Mouse (Mus musculus) kidney, embryonic 16.5 days (tissue): ENCODE measurements around the gene Pcdh9. TPM values are rescaled to one million over a fixed set of nuclear protein-coding genes. Genes with fewer than 3 reads are reported as not detected.

Experiments
- ATAC-seq: fragments of 200-750 bp; cut with Nextera tagmentation; 2 replicates; pipeline ENCODE4 v1.8.0; 2017; ENCODE audit warnings: moderate TSS enrichment; ENCODE audit not compliant: low FRiP score, low TSS enrichment
- H3K27ac ChIP-seq: fragments of 300-500 bp; sonication (generic); 2 replicates; pipeline ENCODE4 v1.5.1; 2014; ENCODE audit warnings: low read length
- H3K27me3 ChIP-seq: fragments of 300-500 bp; sonication (generic); 2 replicates; pipeline ENCODE4 v1.6.1; 2014; ENCODE audit warnings: low read length, control low read depth, mixed read lengths; ENCODE audit not compliant: insufficient read depth
- H3K36me3 ChIP-seq: fragments of 300-500 bp; sonication (generic); 2 replicates; pipeline ENCODE4 v1.6.1; 2014; ENCODE audit warnings: low read length, control low read depth, mixed read lengths; ENCODE audit not compliant: insufficient read depth
- H3K4me1 ChIP-seq: fragments of 300-500 bp; sonication (generic); 2 replicates; pipeline ENCODE4 v1.6.1; 2014; ENCODE audit warnings: low read length, control low read depth, mixed read lengths; ENCODE audit not compliant: insufficient read depth
- H3K4me2 ChIP-seq: fragments of 300-500 bp; sonication (generic); replicated peaks from 2 replicates; pipeline ENCODE4 v1.6.1; 2014; ENCODE audit warnings: low read depth, low read length
- H3K4me3 ChIP-seq: fragments of 300-500 bp; sonication (generic); 2 replicates; pipeline ENCODE4 v1.5.1; 2014; ENCODE audit warnings: mild to moderate bottlenecking, low read length
- H3K9ac ChIP-seq: fragments of 300-500 bp; sonication (generic); replicated peaks from 2 replicates; pipeline ENCODE4 v1.6.1; 2014; ENCODE audit warnings: low read length
- H3K9me3 ChIP-seq: fragments of 300-500 bp; sonication (generic); 2 replicates; pipeline ENCODE4 v1.6.1; 2016; ENCODE audit warnings: low read length, control low read depth
- WGBS: fragments of 180-500 bp; shearing (Covaris S2); extraction: QIAGEN DNeasy Blood & Tissue Kit; methylation state at CpG from one replicate; pipeline ENCODE4 v1.1.7; 2014; 5-methylcytosine and 5-hydroxymethylcytosine counted together
- polyA plus RNA-seq: library from polyadenylated mRNA; unstranded; fragments of >200 nt; fragmentation: Nextera tagmentation; extraction: Ambion mirVana; gene quantifications from 2 replicates; pipeline ENCODE4 v1.2.1, GENCODE M21; 2015

Gene Pcdh9
- polyA plus RNA-seq, 1 experiment from 2014 or later, result 17.1 TPM

DNA sequence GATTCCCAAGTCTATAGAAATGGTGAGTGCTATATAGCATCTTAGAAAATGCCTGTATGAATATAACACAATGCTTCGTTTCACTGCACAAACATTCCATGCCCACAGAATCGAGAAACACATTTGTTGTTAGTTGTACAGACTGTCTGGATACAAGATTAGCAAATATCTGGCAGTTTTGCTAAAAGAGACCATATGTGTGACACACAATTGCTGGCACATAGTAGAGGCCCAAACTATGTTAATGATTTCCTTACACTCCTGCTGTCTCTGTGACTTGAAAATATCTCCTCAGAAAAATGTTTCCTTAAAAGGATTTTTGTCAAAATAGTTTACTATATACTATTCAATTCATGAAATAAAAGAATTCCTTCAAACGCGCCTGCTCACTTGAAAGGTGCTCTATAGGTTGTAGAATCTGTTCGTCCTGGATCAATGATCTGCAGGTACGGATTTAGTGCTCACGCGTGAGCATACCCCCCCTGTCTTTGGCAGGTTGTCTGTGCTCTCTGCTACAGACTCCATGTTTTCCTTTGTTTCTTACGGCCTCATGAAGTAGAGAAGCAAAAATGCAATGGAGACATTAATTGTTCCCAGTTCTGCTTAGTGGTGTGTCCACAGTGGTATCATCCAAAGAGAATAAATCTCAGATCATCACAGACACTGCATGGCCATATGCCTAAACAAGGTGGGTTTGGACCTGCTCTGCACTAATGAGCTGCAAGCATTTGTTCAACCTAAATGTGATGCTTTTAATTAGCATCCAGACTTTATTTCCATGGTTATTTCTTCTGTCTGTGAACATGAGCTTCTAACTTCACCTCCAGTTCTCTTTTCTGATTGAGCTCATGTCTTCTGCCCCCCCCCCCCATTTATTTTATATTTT is 707.6 kb downstream of the Pcdh9 start:
- Histone ChIP-seq H3K36me3 (no peaks in the 10 kb centered on the region), H3K4me2 (no peak overlapping the region), H3K4me3 (no peak overlapping the region), H3K4me1 (no peaks in the 10 kb centered on the region), H3K27me3 (no peaks in the 10 kb centered on the region), H3K9ac (no peak overlapping the region), H3K27ac (no peak overlapping the region), H3K9me3 (no peaks in the 10 kb centered on the region)
- 91% methylated on average over 9 of the region's 9 CpGs for WGBS
- no peak for ATAC-seq

DNA sequence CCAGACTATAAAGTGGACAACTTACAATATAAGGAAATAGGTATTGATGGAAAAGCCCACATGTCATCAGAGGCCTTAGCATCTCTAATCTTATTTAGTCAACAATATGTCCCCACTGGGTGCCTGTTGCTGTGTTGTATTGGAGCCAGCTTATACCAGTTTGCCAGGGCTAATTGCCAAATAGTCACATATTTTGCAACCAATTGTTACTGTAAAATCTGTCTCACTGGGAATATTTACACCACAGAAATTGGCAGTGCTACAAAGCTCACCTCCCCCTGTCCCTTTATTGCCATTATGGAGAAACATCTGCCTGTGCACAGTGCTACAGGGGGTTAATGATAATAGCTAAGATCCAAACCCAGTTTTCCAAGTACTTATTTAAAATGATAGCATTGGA is 721.3 kb downstream of the Pcdh9 start:
- H3K4me2 ChIP-seq, result no peak overlapping the region

DNA sequence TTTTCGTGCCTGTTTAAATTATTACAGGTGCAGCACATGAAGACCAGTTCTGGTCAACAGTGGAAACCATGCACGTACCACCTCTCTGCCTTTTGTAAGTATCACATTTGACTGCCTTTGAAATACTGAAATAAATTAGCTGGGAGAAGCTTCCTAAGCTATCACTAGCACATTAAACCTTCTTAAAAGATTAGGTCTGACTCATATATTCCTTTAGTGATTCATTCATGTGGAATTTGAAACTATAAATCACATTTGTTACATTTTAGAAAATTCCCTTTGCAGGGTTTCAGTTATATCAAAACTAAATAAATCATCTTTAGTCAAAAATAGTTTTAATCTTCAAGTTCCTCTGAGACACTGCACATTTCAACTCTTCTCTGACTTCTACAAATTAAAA is 722.1 kb downstream of the Pcdh9 start:
- Histone ChIP-seq H3K4me2 (no peak overlapping the region), H3K9ac (no peak overlapping the region), H3K27ac (no peak overlapping the region), H3K9me3 (no peaks in the 10 kb centered on the region), H3K27me3 (no peaks in the 10 kb centered on the region), H3K4me1 (no peaks in the 10 kb centered on the region), H3K4me3 (no peak overlapping the region), H3K36me3 (no peaks in the 10 kb centered on the region)
- no peak for ATAC-seq
- 54% methylated on average over 2 of the region's 2 CpGs for WGBS

More for the DNA sequence above, 721.3 kb downstream of the Pcdh9 start:
- no peak overlapping the region for H3K9ac ChIP-seq
- H3K9me3 ChIP-seq, result no peaks in the 10 kb centered on the region
- ATAC-seq, result no peak
- H3K27ac ChIP-seq, result no peak overlapping the region
- H3K36me3 ChIP-seq, result no peaks in the 10 kb centered on the region
- no peaks in the 10 kb centered on the region for H3K4me1 ChIP-seq
- no peak overlapping the region for H3K4me3 ChIP-seq
- no peaks in the 10 kb centered on the region for H3K27me3 ChIP-seq

DNA sequence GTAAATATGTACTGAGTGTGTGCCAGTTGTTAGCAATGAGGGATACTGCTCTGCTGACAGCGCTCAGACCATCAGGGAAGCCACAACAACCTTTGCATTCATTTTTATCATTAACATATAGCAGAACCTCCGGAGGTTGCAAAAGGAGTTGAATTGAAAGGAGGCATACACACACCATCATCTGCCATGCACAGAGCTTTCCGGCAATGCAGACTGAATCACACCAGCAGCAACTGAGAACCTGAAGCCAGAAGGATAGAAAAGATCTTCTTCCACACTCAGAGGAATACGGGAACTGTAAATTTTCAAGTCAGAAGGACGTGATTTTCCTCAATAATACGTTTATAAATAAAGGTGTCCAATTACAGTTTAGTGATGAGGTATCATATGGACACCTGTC is 747.1 kb downstream of the Pcdh9 start:
- Histone ChIP-seq H3K4me2 (no peak overlapping the region), H3K36me3 (no peaks in the 10 kb centered on the region), H3K9me3 (no peaks in the 10 kb centered on the region), H3K4me3 (no peak overlapping the region), H3K27ac (no peak overlapping the region), H3K27me3 (no peaks in the 10 kb centered on the region), H3K4me1 (no peaks in the 10 kb centered on the region), H3K9ac (no peak overlapping the region)
- WGBS, result 85% methylated on average over 6 of the region's 6 CpGs
- no peak for ATAC-seq

DNA sequence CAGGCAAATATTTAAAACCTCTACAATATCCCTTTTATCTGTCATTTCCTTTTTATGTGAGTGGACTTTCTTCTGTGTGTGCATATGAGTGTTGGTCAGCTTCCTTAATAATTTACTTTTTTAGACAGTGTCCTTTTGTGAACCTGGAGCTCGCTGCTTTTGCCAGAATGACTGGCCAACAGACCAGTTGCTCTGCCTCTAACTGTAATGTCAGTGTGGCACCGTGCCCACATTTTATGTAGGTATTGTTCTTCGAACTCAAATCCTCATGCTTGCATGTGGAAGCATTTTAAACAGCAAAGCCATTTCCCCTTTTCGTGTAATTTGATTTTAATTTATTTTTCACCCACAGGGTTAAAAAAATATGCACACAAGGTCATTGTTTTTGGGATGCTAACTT is 748.4 kb downstream of the Pcdh9 start:
- Histone ChIP-seq H3K27ac (no peak overlapping the region), H3K27me3 (no peaks in the 10 kb centered on the region), H3K4me1 (no peaks in the 10 kb centered on the region), H3K9ac (no peak overlapping the region), H3K9me3 (no peaks in the 10 kb centered on the region), H3K36me3 (no peaks in the 10 kb centered on the region), H3K4me3 (no peak overlapping the region), H3K4me2 (no peak overlapping the region)
- 68% methylated on average over 4 of the region's 4 CpGs for WGBS
- ATAC-seq, result no peak

DNA sequence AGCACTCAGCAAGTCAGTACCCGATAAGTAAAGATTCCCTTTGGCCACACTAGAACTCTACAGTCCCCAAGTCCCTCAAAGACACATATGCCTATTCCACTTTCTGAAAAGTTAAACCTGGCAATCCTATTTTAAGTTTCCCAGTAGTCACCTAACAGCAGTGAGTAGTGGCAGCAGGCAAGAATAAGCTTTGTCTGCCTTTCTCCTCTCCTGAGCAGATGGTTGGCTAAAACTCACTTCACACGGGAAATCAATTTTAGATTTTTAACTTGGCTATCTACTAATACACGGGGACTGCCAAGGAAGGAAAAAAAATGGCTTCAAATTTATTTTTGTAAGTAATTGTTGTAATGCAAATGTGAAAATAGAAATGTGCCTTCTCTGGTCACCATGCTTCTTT is 763.5 kb downstream of the Pcdh9 start:
- ATAC-seq, result no peak
- H3K9me3 ChIP-seq, result no peaks in the 10 kb centered on the region
- 88% methylated on average over 3 of the region's 3 CpGs for WGBS
- H3K36me3 ChIP-seq, result no peaks in the 10 kb centered on the region
- no peak overlapping the region for H3K4me2 ChIP-seq
- H3K9ac ChIP-seq, result no peak overlapping the region
- no peaks in the 10 kb centered on the region for H3K27me3 ChIP-seq
- H3K27ac ChIP-seq, result no peak overlapping the region
- no peak overlapping the region for H3K4me3 ChIP-seq
- no peaks in the 10 kb centered on the region for H3K4me1 ChIP-seq

DNA sequence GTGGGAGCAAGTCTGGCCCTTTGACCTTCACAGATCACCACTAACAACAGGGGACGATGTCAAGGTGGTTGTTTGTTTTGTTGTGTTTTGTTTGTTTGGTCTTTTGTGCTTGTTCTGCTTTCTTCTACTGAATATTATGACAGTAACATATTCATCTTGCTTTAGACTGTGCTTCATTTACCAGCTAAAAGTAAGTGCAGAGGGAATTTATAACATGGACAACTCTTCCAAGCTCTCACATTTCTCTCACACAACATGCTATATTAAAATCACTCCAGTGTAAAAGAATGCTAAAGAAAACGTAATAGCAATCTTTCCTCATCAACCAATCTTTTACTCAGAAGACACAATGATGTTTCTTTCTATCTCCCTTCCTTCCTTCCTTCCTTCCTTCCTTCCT is 787.7 kb downstream of the Pcdh9 start:
- H3K27me3 ChIP-seq, result no peaks in the 10 kb centered on the region
- no peak for ATAC-seq
- no peak overlapping the region for H3K4me3 ChIP-seq
- no peak overlapping the region for H3K9ac ChIP-seq
- 42% methylated on average over 2 of the region's 2 CpGs for WGBS
- H3K4me2 ChIP-seq, result no peak overlapping the region
- H3K27ac ChIP-seq, result no peak overlapping the region
- H3K4me1 ChIP-seq, result no peaks in the 10 kb centered on the region
- H3K36me3 ChIP-seq, result no peaks in the 10 kb centered on the region
- no peaks in the 10 kb centered on the region for H3K9me3 ChIP-seq

DNA sequence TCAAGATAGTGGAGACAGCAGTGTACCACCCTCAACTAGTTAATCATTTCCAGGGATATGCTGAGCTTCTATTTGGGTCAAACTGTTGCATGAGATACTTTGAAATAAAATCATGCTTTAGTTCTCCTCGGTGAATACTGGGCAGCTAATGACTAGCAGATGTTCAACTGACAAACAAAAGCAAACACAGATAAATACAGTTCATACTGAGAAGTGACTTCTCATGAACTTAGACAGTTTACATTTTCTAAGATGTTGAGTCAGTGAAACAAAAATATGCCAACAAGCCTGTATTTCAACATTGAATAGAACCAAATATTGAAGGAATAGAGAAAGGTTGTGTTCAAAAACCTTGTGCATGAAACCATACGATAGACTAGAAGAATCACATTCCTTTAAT is 795.4 kb downstream of the Pcdh9 start:
- Histone ChIP-seq H3K27me3 (no peaks in the 10 kb centered on the region), H3K9ac (no peak overlapping the region), H3K36me3 (no peaks in the 10 kb centered on the region), H3K27ac (no peak overlapping the region), H3K4me3 (no peak overlapping the region), H3K4me1 (no peaks in the 10 kb centered on the region), H3K9me3 (no peaks in the 10 kb centered on the region), H3K4me2 (no peak overlapping the region)
- WGBS, result 70% methylated on average over 2 of the region's 2 CpGs
- no peak for ATAC-seq

DNA sequence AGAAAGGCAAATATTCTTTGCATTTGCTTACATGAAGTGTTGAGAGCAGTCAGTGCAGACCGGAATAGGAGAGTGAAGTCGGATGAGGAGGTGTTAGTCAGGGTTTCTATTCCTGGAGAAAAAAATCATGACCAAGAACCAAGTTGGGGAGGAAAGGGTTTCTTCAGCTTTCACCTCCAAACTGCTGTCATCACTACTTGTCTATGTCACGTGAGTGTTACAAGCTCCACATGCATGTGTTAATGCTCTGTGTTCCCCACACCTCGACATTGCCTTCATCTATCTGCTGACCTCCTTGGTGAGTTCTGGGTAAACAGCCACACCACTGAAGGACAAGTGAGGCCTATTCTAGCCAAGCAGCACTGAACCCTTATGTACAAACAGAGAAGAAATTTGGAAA is 797.7 kb downstream of the Pcdh9 start:
- ATAC-seq, result no peak
- H3K4me2 ChIP-seq, result no peak overlapping the region
- H3K27ac ChIP-seq, result no peak overlapping the region
- H3K27me3 ChIP-seq, result no peaks in the 10 kb centered on the region
- 82% methylated on average over 4 of the region's 4 CpGs for WGBS
- H3K9me3 ChIP-seq, result no peaks in the 10 kb centered on the region
- H3K36me3 ChIP-seq, result no peaks in the 10 kb centered on the region
- H3K4me1 ChIP-seq, result no peaks in the 10 kb centered on the region
- no peak overlapping the region for H3K9ac ChIP-seq
- H3K4me3 ChIP-seq, result no peak overlapping the region

DNA sequence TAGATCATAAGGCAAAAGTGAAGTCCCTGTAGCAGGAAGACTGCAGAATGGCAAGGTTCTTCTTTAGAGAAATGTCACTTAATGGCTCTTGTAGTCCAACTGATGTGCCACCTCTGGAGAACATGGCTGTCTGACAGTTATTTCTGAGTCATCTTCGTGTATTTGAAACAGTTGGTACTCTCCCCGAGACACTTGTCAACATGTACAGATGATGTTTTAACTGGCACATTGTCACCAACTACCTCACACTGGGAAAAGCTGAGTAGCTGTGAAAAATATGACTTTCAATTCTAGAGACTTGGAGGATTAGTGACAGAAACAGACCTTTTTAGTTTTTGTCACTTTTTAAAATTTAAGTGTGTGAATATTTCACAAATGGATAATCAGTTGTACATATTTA is 804.8 kb downstream of the Pcdh9 start:
- H3K27ac ChIP-seq, result no peak overlapping the region
- H3K36me3 ChIP-seq, result no peaks in the 10 kb centered on the region
- H3K9ac ChIP-seq, result no peak overlapping the region
- H3K4me1 ChIP-seq, result no peaks in the 10 kb centered on the region
- 80% methylated on average over 2 of the region's 2 CpGs for WGBS
- no peak overlapping the region for H3K4me2 ChIP-seq
- no peaks in the 10 kb centered on the region for H3K9me3 ChIP-seq
- no peaks in the 10 kb centered on the region for H3K27me3 ChIP-seq
- no peak for ATAC-seq
- no peak overlapping the region for H3K4me3 ChIP-seq
